Mouse (Mus musculus) naive thymus-derived CD4-positive, alpha-beta T cell, adult 2 months (primary cell): ENCODE data around the gene Fgd1.
A peak's percentile ranks its signal among the peaks of the same experiment; 100 is the strongest.

ENCODE experiments used
- DNase-seq: peaks from one replicate; pipeline ENCODE4 v3.0.0-alpha.2; 2011; ENCODE audit warnings: low read depth

The Fgd1 gene

DNA sequence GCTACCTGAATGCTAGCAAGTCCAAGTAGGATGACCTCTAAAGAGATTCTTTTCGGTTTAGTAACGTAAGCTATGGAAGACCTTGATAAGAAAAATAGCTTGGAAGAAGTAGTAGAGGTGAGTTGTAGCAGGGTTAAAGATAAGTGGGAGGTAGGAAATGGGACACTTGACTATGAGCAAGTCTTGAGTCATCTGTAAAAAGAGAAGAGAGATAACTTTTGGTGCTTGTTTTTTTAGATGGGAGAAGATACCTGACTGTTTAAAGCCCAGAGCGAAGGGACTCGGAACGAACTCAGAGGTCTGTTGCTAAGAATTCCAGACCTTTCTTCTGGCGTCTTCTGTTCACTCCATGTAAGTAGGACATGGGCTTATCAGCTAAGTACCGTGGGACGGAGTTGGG, at the start of gene Fgd1:
TSS of gene Fgd1 (plus strand) at position 301 of the 400 bp plus-strand sequence.
- no peak for DNase-seq

DNA sequence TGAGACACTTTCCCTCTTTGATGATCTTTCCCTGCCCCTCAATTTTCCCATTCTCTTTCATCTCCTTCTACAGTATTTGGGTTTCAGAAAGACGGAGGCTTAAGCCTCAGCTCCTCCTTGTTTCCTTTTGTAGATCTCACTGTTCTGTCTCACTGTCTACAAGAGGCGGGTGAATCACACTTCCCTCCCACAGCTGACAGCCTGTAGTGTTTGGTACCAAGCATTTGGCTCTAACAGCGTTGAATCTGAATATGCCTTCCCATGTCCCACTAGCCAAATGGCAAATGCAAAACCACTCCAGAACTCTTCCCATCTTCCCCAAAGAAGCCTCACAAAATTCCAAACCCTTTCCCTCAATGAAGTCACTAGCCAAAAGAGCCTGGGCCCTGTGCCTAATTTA, 49.2 kb upstream of the Fgd1 start:
- DNase-seq = no peak

DNA sequence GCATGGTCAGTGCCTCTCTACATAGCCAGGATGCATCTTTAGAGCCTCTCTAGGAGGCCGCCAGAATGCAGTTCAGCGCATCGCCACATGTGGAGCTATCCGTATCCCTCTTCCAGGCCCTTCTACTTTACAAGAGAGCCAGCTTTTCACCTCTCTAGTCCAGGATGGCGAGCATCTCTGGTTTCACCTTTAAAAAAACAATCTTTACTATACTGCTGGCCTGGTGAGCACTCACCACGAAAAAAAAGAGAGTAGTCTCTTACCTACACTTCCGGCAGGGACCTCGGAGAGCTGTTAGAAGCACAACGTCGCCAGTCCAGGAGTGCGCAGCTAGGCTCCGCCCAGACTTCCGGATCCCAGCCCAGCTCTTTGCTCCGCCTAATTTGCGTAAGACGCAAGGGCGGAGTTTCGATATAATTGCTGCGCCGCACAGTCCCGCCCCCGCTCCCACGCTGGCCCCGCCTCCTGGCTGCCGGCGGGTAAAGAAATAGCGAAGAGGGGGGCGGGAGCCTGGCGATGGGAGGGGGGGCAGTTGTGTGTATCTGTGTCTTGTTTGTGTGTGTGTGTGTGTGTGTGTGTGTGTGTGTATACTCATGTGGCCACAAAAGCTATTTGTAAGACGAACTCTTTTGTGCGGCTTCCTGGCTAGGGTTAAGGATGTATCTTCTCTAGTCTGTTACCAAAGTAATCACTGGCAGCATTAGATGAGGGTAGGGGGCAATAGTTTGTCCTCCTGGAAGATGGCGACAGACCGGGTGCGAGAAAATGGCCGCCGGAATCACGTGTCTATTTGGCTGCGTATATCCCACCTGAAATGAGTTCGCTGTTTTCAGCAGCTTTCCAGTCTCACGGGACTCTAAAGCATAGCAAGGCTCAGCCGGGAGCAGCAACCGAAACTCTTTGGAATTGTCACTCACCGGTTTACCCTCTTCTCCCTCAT, 28.7 kb upstream of the Fgd1 start, which contains the start of gene Gnl3l:
TSS of gene Gnl3l (minus strand) at position 385 of the 940 bp plus-strand sequence.
- peak; percentile 95 for DNase-seq

DNA sequence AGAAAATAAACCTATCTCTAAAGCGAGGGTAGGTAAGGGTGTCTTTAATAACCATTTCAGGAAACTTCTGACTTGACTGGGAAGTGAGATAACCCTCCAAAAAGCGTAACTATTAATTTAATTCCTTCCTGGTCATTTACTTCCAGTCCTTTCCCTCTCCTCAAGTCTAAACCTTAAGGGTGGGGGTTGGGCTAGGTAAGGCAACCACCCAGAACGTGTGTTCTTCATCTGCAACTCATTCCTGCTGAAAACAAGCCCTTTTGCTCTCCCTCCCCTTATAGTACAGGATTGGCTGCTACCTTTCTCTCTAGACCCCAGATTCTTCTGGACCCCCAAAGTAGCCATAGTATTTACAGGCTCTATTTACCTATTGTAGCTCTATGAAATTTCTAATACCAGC, 28.1 kb upstream of the Fgd1 start:
- no peak for DNase-seq

DNA sequence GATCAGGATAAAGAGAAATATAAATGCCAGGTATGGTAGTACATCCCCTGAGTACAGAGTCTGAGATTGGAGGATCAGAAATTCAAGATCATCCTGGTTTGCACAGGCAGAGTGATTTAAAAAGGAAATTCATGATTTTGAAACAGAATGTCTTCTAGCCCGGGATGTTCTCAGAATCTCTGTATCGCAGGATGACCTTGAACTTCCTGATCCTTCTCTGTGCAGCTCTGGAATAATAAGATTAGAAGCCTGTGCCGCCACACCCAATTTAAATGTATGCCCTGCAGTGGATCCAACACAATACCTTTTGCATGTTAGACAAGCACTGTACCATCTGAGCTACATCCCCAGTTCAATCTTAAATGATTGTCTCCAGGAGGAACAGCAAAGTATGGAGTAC, 27.2 kb upstream of the Fgd1 start:
- no peak for DNase-seq

DNA sequence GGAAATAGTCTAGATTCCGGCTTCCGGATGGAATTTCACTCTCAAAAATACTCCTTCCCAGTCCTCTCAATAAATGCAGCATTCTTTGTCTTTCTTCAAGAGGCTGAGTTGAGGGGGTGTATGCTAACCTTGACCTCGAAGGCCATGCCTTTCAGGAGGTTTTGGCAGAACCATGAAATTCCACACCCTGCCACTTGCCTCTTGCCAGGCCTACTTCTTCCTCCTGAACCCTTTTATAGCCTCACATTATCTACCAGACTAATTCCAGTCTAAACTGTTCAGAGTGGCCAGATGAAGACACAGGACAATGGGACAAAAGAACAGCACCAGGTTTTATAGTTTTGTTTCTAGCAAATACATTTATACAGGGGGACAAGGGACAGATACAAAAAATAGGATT, 14.6 kb upstream of the Fgd1 start:
- DNase-seq = no peak

DNA sequence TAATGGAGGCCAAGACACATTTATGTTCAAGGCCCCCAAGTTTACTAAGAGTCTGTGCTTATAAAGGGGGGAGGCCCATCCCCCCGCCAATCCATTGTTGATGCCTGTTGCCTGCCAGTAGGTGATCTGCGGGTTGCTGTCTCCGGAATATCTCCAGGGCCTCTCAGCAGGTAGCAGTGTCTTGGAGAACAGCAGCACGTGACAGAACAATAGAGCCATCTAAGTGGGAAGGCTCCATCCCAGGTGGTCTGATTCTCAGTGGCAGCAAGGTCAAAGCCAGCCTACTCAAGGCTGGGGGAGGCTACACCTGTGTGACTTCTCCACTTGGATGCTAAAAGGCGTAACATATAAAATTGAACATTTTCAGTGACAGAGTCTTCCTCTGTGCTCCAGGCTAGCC, 4.7 kb upstream of the Fgd1 start:
- no peak for DNase-seq

DNA sequence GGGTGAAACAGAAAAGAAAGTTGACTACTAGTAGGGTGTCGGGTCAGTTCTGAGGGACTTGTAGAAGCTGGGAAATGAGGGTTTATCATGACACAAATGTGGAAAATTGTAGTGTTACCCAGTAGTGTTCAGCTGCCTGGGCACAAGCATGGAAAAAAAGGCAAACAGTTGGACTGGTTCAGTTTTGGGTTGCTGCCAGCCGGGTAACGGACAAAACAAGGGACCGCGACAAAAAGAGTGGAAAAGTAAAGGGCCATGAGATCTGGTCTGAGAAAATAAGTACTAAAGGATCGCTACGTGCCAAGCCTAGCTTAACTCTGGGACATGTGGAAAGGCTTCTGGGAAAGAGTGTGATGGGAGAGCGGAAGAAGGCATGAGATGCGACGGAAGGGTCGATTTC, 371 bp downstream of the Fgd1 start:
- DNase-seq = no peak

DNA sequence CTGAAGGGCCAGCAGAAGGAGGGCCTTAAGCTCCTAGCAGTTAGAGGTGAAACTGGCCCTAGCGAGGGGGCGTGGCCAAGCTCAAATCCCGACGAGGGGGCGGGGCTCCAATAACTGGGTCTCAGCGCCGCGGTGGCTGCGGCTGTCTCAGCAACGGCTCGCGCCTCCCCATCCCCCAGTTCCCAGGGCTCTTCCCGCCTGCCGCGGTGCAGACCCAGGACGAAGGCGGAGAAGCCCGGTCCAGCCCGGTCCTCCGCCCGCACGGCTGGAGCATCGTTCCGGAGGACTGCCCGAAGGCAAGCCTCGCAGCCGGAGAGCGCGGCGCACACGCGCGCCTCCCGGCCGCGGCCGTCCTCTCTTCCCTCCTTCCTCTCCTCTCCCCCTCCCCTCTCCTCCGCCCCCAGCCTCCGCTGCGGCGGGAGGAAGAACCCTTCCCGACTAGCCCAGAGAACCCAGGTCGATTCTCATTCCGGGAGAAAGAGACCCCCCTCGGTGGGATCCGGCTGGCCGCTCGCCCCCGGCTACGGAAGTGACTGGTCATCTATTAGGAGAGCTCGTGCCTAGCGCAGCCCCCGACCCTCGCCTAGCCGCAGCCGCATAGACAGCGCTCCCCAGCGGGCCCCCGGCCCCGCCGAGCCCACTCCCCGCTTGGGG, 954 bp downstream of the Fgd1 start:
- DNase-seq = peak; percentile 32

DNA sequence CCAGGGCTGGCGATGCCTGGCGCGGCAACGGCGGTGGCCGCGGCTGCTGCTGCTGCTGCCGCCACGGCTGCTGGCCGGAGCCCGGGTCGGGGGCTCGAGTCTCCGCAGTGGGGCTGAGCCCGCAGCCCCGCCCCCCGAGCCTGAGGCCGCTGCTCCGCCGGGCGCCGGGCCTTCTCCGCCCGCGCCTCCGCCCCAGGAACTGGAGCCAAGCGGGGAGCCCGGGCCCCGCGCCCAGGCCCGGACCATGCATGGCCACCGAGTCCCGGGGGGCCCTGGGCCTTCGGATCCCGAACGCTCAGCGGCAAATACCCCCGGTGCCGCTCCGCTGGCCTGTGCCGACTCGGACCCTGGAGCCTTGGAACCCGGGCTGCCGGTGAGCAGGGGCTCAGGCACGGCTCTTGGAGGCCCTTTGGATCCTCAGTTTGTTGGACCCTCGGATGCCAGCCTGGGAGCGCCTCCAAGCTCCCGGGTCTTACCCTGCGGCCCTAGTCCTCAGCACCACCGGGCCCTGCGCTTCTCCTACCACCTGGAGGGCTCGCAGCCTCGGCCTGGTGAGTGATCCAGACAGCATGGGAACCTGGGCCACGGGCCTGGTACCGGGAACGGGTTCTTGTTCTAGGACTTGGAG, 1.6 kb downstream of the Fgd1 start:
- peak; percentile 6 for DNase-seq

DNA sequence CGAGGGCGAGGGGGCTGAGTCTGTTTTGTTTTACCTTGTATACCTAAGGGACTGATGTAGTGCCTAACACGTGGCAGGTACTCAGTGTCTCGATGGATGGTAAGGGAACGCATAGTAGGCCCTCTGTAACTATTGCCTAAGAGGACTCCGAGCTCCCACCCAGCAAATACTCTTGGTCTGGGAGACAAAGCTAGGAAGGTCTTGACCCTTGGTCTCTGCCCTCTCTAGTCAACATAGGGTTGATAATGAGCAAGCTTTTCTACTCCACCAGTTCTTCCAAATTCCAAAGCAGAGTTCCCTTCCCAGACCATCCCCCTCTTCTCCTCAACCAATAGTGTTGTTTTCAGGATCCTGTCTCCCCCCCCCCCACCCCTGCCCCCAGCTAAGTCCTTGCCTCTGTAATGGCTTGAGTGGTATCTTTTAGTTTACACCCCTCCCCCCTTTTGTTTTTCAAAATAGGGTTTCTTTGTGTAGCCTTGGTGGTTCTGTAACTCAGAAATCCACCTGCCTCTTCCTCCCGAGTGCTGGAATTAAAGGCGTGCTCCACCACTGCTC, 3.8 kb downstream of the Fgd1 start:
- DNase-seq = no peak

DNA sequence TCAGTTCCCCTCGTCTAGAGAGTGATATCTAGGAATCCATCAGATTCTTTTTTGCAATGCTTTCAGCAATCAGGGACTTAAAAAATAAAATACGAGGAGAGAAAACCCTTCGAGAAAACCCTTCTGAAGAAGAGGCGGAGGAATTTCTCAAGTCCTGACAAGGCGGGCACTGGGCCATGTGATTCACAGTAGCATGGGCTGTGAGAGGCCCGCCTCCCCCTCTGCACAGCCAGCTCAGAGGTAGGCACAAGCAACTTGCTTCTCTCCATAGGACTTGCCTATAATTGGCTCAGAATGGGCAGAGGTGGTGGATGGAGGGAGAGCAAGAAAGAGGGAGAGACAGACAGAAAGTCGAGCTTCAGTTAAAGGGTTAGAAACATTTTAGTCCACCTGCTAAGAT, 4.4 kb downstream of the Fgd1 start:
- DNase-seq = no peak

DNA sequence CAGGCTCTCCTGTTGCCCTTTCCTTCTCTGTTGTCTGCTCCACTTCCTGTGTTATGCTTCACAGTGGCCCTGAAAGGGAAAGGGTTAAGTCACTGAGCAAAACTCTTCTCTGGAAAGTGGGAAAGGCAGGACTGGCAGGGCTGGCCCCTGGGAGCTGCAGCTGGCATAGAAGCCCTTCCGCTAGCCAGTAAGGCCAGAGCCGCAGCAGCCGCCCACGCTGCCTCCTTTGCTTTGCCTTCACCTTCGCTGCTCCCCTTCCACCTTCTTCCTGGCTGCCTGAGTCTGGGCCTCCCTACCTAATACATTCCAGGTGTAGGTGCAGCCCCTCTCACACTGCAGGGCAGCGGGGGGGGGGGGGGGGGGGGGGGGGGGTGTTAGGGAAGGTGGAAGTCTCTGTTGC, 8.5 kb downstream of the Fgd1 start:
- no peak for DNase-seq

DNA sequence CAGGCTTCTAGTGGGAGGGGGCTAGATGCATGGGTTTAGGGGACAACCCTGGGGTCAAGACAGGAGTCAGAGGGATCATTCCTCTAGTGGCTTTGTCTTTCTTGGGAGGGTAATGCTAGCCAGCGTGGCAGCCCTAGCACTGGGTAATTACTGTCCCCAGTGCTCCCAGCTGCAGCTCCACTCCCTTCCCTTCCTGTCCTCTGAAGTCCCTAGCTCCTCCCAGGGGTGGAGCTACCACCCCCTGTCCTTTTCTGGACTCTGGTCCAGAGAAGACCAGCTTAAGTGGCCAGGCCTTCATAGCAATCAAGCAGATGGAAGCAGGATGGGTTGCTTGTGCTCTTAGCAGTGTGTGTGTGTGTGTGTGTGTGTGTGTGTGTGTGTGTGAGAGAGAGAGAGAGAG, 9.6 kb downstream of the Fgd1 start:
- no peak for DNase-seq

DNA sequence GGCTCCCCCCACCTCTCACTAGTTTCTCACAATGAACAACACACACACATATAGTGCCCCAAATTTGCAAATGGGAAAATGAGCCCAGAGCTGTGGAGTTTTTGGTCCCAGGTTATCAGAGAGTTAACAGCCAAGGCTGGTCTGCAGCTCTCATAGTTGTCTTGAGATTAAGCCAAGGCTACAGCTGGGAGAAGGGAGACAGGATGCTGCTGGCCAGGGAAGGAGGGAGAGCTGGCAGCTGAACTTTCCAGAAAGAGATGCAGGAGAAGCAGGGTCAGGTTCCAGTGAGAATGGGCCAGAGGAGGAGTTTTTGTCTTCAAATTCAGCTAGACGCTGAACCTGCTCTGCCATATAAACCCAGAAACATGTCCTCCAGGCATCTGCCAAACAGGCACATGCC, 13.4 kb downstream of the Fgd1 start:
- DNase-seq = no peak

DNA sequence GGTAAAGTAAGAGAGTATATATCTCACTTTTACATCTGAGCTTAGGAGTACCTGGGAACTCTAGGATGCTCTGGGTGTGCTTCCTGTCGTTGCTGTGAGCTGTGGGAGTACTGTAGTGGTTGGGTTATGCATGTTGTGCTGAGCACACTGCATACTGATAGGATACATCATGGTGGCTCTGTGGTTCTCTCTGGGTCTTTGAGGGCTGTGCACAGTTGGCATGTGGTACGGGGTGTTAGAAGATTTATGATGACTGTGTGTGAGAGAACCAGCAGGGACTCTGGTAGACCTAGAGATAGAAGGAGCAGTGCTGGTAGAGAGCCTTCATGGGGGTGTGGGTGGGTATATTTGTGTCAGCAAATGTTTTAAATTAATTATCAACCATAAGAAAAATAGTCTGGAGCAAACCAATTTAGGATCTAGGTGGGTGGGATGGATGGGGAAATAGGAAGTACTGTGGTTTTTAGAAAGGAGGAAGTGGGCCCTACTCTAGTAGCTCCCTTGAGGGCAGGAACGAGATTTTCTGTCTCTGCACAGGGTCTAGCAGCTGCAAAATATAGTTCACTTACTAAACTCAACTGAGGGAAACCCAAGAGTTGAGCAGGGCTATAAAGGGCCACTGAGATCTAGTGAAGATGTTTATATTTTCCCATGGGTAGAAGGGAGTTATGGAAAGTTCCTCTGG, 15.8 kb downstream of the Fgd1 start:
- no peak for DNase-seq

DNA sequence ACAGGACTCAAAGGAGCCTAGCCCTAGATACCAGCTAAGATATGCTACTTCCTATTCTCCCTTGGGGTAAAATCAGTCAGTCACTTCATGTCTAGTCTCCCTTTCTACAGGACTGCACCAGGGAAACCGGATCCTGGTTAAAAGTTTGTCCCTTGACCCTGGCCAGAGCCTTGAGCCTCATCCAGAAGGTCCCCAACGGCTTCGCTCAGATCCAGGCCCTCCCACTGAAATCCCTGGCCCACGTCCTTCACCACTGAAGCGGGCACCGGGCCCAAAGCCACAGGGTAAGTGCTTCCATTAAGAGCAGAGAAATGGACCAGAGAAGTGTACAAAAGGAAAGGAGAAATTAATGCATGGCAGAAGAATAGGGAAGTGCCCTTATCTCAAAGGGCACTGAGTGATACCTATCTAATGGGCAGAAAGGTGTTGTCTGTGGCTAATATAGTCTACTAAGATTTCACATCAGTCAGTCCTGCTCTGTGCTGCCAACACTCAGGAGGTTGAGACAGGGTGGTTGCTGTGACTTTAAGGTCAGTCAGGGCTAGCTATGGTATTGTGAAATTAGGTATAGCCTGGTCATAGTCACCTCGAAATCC, 20.2 kb downstream of the Fgd1 start:
- no peak for DNase-seq

DNA sequence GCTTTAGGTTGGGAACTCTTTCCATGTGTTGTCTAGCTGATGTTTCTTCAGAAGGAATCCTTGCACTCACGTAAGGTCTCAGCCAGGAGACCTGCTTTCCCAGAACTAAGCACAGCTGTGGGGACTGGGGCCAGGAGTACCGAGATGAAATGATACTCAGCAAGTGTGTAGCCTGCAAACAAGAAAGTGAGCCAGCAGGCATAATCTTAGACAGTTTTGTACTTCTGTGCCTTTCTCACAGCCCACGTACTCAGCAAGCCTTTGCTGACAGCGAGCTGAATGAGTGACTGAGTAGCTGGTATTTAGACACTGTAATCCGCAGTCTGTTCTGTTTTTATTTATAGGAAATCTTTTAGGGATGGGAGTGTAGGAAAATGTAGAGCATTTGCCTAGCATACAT, 21.9 kb downstream of the Fgd1 start:
- DNase-seq = no peak

DNA sequence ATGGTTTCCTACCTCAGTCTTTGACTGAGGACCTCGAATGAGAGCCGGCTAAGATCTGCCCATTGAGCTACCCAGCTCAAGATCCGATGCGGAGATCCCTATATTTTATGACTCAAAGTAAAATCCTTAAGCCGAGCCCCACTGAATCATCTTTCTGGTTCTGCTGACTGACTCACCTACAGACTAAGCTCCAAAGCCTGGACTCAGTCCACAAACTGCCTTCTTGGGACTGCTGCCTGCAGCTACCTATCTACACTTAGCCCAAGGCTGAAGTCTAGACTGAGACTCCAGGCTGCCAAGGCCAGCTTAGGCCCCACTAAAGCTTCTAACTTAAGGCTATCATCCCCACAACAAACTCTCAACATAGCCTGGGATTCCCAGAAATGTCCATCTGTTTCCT, 30.1 kb downstream of the Fgd1 start:
- DNase-seq = no peak

DNA sequence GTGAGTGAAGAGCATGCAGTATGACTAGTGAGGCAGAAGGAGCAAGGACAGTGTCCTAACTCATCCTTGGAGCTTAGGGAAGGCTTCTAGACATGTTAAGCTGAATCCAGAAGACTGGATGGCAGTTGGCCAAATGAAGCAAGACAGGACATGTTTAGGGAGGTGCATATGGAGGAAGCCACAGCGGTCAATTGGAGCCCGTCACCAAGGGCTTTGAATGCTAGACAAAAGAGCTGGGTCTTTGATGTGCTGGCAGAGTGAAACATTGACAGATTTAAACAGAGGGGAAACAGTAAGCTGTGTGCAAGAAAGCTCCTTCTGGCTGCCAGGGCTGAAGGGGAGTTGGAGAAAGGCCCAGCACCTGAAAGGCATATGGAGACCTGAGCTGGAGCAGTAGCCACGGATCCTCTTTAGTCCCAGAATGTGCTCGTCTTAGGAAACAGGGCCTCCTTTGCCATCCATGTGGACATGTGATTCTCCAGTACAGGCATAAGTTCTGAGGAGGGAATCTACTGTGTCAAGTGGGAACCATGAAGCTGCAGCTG, 31.1 kb downstream of the Fgd1 start:
- DNase-seq = no peak

DNA sequence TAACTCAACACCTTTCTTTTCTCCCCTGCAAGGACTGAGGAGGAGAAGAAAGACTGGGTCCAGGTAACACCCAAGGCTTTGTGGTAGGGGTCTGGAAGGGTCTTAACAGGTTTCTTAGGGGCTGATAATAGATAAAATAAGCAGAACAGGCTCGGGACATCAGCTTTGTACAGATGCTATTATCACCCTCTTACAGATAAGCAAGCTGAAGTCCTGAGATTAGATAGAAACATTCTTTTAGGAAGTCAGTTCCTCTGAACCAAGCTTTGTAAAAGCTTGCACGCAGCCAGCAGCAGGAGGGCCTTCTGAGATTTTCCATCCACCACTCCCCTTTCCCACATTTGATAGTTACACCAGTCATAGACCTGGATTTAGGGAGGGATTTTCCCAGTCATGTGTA, 39.6 kb downstream of the Fgd1 start:
- DNase-seq = no peak
